Mouse (Mus musculus): ENCODE data around the gene Mical3.
A peak's percentile ranks its signal among the peaks of the same experiment; 100 is the strongest.
"Not testable (repeated sequence)": the region's sequence is repeated elsewhere in the genome, so short reads cannot be mapped to it uniquely, and the experiment has no call there.

The Mical3 gene

GRCm38 (mm10) chr6:120916972-120917881 lies 213.6 kb downstream of the Mical3 start:
- not testable (repeated sequence) for DNase-seq

GRCm38 (mm10) chr6:120916074-120916971 lies 214.5 kb downstream of the Mical3 start, which contains the start of gene Bid:
Gene Bid, minus strand, starts transcription at chr6:120916853.
- peak; percentile 37 for DNase-seq

GRCm38 (mm10) chr6:120915649-120915975 lies 215.2 kb downstream of the Mical3 start:
- DNase-seq: no peak

GRCm38 (mm10) chr6:120914911-120915648 lies 215.7 kb downstream of the Mical3 start:
- DNase-seq: no peak

- no peak for DNase-seq
These were observed 216.3 kb downstream of the Mical3 start for GRCm38 (mm10) chr6:120914533-120914910.

- no peak for DNase-seq
These were observed 217.0 kb downstream of the Mical3 start for GRCm38 (mm10) chr6:120913783-120914182.

GRCm38 (mm10) chr6:120912931-120913330 lies 217.9 kb downstream of the Mical3 start:
- no peak for DNase-seq

GRCm38 (mm10) chr6:120911213-120912007 lies 219.4 kb downstream of the Mical3 start:
- no peak for DNase-seq

GRCm38 (mm10) chr6:120909501-120909900 lies 221.3 kb downstream of the Mical3 start:
- no peak for DNase-seq

- DNase-seq: not testable (repeated sequence)
These were observed 222.8 kb downstream of the Mical3 start for GRCm38 (mm10) chr6:120907876-120908597.

GRCm38 (mm10) chr6:120906521-120906920 lies 224.3 kb downstream of the Mical3 start:
- DNase-seq: no peak

- no peak for DNase-seq
These were observed 225.7 kb downstream of the Mical3 start for GRCm38 (mm10) chr6:120905111-120905510.

- no peak for DNase-seq
These were observed 226.8 kb downstream of the Mical3 start for GRCm38 (mm10) chr6:120903961-120904360.

- no peak for DNase-seq
These were observed 227.3 kb downstream of the Mical3 start for GRCm38 (mm10) chr6:120903450-120903912.

GRCm38 (mm10) chr6:120901776-120902645 lies 228.8 kb downstream of the Mical3 start:
- DNase-seq: no peak

GRCm38 (mm10) chr6:120898188-120898833 lies 232.5 kb downstream of the Mical3 start:
- peak; percentile 18 for DNase-seq

- DNase-seq: no peak
These were observed 236.3 kb downstream of the Mical3 start for GRCm38 (mm10) chr6:120894524-120894923.

GRCm38 (mm10) chr6:120894089-120894488 lies 236.7 kb downstream of the Mical3 start:
- no peak for DNase-seq

- no peak for DNase-seq
These were observed 244.1 kb downstream of the Mical3 start for GRCm38 (mm10) chr6:120886696-120887095.

GRCm38 (mm10) chr6:120884436-120884835 lies 246.4 kb downstream of the Mical3 start:
- no peak for DNase-seq

Measured in cerebellum, adult 11 months (tissue).